Mouse (Mus musculus): ENCODE results near the gene Gnl2.

Gnl2 gene

DNA sequence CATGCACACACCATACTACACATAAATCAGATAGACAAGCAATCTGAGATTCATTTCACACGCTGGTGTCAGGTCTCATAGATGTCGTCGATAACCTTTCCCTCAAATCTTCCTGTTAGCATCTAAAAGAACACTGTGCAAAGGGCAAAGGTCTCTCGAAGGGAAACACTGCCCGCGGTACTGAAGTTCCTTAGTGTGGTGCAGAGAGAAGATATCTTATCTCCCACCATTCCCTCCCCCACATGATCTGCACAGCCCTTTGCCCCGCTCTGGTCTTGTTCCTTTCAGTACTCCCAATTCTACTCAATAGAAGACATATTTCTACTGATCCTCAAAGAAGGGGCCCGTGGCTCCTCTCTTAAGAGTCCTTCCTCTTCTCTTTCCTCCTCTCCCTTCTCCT lies 13.4 kb upstream of the Gnl2 start:
- 86% methylated on average over 8 of the region's 8 CpGs for WGBS

DNA sequence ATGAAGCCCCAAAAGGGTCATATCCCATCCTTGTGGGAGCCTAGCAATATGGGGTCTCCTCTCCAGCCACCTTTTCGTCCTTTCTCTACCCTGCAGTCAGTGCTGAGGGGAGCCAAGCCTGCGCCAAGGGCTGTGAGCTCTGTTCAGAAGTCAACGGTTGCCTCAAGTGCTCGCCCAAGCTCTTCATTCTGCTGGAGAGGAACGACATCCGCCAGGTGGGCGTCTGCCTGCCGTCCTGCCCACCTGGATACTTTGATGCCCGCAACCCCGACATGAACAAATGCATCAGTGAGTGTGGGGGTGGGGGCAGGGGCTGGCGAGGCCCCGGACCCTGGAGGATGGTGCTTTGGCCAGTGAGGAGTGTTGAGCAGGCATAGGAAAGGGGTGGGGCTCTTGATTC lies 11.5 kb upstream of the Gnl2 start:
- 61% methylated on average over 12 of the region's 12 CpGs for WGBS

DNA sequence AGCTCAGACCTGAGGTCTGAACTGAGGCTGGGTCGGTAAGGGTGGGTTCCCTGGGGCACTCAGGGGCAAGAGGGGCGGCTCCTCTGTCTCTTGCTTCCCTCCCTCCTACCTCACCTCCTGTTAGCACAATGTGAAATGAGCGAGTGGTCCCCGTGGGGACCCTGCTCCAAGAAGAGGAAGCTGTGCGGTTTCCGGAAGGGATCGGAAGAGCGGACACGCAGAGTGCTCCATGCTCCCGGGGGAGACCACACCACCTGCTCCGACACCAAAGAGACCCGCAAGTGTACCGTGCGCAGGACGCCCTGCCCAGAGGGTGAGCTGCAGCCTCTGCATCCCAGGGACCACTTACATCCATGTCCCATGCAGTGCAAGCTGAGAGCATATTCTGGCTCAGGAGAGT lies 8.9 kb upstream of the Gnl2 start:
- 66% methylated on average over 15 of the region's 15 CpGs for WGBS

DNA sequence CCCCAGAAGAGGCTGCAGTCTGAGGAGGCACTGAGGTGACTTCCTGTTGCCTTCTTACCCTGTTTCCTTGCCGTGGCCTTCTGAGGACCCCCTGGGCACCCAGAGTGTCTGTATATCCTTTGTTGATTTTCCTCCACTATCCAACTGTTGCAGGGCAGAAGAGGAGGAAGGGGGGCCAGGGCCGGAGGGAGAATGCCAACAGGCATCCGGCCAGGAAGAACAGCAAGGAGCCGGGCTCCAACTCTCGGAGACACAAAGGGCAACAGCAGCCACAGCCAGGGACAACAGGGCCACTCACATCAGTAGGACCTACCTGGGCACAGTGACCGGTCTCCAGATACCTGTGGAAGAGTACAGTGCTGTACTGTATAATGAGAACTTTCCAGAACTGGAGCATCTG lies 8.2 kb upstream of the Gnl2 start:
- WGBS, result 59% methylated on average over 6 of the region's 6 CpGs

DNA sequence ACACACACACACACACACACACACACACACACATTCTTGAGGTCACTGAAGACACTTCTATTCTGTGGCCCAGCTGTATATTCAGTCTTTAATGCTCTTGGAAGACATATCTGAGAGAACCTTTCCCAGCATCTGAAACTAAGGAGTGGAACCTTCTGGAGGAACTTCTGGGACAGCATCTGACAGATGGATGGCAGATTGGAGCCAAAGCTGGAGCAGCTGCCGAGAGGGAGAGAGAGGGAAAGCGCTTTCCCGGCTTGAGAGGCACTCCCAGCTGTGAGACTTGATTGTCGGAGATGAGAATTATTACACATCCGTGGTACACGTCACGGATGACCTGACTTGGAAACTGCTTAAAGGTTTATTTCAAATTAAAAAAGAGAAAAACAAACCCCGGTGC lies 7.7 kb upstream of the Gnl2 start:
- 53% methylated on average over 8 of the region's 8 CpGs for WGBS

DNA sequence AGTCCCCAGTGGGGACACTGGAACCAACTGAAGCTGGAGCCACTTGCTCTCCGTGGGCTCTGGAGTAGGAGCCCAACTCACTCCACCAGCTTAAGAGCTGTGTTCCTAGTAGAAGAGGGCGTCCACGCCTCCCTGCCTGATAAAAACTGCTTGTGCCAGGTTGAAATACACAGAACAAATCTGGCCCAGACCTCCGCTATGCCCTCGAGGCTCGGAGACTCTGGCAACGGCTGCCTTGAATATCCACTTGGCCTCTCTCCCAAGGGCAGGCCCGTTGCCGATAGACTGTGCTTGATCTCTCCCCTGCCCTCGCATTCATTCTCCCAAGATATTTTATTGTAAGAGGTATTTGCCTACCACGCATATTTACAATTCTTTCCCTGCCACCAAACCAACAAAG lies 1.0 kb downstream of the Gnl2 start:
- 76% methylated on average over 11 of the region's 11 CpGs for WGBS

DNA sequence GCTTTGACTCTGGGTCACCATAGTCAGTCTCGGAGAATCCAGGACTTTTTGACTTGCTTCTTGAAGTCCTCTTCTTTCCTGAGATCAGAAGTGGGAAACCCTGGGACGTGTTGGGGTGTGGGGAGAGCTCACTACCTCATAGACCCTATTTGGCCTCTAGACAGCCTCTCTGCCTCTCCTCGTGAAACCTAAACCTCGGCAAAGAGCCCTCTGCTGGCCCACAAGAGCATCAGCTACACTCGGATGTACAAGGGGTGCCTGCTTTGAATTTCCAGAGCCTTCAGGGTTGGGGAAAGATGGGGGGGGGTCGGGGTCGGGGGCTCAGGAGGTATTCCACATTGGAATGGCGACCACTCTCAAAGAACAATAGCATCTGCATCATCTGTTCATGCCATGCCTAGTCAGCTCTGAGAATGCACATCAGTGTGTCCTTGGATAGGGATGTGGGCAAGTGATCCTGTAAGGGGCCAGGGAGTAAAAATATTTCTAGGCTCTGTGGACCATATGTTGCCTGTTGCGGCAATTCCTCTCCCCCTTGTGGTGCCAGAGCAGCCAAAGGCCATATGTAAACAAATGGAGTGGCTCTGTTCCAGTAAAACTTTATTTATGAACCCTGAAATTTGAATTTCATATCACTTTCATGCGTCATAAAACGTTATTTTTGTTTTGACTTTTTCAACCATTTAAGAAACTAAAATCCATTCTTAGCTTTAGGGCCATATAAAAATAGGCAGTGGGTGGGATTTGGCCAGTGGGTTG lies 4.6 kb downstream of the Gnl2 start:
- 26% methylated on average over 11 of the region's 11 CpGs for WGBS

DNA sequence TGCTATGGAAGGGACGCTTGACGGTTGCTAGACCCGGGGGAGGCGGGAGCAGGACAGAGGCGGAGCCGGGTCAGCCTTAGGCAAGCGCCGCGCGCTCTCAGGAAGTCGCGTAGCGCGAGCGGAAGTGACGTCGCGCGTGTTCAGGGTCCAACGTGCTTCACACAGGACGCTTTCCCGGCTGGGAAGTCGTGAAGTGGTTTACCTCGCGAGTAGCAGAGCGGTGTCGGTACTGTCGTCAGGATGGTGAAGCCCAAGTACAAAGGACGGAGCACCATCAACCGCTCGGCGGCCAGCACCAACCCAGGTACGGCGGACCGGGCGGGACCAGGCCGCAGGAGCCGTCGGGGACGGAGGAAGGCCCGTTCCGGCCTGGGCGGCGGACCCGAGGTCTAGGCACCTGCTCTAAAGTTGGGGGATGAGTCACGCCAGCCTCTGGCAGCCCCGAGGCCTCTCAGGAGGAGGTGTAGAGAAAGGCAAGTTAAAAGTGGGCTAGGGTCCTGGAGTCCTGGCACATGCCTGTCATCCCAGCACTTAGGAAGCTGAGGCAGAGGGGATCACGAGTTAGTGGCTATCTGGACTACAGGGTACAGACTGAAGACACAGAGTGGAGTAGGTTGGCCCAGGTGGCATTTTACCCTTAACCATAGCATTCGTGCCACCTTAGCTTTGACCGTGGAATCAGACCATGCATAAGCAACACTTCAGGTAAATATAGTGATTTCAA lies 13.7 kb downstream of the Gnl2 start:
- under 1% methylated on average over 50 of the region's 50 CpGs for WGBS

DNA sequence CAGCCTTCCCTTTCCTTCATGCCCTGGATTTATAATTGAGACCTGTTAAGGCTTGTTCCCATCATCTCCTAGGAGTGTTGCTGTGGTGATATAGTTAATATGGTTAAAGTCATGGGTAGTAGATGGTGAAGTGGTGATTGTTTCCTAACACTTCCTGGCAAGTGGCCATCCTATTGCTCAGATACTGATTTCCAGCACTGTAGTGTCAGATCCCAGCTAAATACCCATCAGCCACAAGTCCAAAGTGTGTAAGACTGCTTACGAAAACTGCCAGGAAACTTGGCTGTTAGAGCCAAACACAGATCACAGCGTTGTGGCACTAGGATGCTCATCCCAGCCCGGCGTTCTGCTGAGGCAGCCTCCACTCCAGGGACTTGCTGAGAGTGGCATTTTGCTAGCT lies 18.0 kb downstream of the Gnl2 start:
- WGBS, result 63% methylated on average over 4 of the region's 4 CpGs

DNA sequence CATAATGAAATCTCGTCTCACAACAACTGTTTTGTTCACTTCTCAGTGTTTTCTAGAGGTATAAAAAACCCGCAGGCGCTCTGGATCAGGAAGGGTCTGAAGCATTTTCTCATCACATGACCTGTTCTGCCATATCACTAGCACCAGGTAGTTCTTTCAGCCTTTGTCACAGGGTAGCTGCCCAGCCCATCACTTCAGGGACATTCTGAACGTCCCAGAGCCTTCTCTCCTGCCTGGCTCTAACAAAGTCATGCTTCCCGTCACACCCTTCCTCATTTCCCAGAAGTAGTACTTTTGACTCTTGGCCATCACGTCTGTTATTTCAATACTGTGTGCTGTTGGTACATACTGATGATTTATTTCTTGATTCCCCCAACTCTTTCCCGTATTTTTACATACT lies 28.1 kb downstream of the Gnl2 start:
- 83% methylated on average over 7 of the region's 7 CpGs for WGBS

DNA sequence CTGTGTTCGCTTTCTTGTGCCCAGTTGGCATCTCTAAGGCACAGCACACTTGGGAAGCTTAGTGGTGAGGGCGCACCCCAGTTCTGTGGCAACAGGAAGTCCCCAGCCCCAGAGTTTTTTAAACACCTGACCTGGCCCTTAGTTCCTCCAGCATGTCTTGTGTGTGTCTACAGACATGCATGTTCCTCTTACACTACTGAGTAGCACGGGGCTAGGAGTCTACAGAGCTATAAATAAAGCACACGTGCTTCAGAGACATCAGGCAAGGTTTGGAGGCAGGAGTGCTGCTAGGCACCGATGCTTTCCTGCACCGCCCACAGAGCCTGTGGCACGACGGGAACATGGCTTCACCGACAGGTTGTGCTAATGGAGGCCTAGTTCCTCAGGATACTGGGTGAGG lies 39.0 kb downstream of the Gnl2 start:
- 57% methylated on average over 9 of the region's 9 CpGs for WGBS

DNA sequence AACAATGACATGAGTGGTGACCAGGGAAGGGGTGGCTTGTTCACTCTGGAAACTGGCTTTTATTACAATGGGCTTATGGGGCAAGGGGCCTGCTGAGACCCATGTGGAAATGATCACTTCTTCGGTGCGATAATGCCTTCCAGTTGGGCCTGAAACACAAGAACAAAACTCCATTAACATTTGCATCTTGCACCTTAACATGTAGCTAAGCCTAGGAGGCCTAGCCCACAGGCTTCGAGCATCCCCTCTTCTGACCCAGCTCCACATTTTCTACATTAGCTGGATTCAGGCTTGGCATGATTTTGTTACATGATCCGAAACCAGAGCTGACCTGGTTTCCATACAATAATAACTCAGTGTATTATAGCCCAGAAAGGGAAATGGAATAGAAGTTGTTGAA lies 40.1 kb downstream of the Gnl2 start:
- 77% methylated on average over 4 of the region's 4 CpGs for WGBS

DNA sequence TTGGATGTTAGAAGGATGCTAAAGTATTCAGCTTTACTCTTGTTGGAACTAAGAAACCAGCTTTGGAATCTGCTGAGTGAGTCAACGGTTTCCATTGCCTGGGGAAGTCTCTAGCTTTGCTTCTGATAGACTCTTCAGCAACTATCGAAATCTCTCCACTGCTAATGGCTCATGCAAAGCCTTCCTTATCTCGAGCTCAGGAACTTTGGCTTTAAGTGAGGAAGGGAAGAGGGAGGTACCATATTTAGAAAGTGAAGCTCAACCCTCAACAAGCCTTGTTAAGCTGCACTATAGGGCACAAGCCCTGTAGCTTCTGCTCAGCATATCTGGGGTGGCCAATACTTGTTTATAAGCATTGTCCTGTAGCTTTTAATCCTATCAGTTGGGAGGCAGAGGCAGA lies 40.9 kb downstream of the Gnl2 start:
- 47% methylated on average over 3 of the region's 3 CpGs for WGBS

DNA sequence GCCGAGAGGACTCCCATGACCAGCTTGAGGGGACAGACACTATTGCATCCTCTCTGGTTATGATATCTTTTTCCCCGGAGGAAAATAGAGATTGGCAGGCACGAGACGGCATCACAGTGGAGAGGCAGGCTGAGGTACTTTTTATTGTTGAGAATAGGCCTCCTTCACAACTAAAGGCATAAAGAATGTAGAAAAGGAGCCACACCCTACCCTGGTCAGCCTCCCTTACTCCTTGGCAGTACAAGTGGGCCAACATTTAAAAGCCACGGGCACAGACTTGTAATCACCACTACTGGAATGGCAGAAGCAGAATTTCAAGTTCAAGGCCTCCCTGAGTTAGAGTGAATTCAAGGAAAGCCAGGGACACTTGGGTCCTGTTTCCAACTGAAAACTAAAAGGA lies 41.6 kb downstream of the Gnl2 start:
- 58% methylated on average over 5 of the region's 5 CpGs for WGBS

DNA sequence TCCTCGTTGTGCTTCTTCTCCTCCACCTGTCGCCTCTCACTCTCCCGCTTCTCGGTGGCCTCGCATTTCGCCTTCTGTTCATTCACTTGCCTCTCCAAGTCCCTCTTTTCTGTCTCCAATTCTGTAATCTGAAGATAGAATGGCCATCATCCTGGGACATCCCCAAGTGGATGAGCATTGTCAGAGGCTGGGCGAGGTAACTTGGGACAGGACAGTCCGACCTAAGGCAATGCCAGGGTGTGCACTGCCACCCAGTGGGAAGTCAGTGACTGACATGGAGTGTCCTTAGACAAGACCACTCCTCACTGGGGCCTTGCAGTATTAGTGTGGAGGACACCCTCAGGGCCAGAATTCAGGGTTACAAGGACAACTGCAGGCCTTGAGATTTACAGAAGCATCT lies 42.6 kb downstream of the Gnl2 start:
- WGBS, result 5% methylated on average over 8 of the region's 8 CpGs

DNA sequence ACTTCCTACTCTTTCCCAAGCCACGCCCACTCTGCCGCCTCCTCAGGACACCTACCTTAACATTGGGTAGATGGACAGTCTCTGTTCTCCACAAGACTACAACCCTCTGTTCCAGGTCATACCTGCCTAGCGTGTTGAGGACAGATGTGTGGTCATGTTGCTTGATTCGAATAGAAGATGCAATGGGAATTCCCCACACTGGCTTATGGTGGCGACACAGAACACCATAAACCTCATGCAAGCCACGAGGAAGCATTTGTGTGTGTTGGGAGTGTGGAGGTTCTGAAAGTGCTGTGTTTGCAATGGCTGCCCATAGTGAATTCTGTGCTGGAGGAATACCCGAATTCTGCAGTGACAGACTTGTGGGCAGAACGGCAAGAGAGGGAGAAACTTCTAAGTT lies 47.4 kb downstream of the Gnl2 start:
- WGBS, result 64% methylated on average over 8 of the region's 8 CpGs

DNA sequence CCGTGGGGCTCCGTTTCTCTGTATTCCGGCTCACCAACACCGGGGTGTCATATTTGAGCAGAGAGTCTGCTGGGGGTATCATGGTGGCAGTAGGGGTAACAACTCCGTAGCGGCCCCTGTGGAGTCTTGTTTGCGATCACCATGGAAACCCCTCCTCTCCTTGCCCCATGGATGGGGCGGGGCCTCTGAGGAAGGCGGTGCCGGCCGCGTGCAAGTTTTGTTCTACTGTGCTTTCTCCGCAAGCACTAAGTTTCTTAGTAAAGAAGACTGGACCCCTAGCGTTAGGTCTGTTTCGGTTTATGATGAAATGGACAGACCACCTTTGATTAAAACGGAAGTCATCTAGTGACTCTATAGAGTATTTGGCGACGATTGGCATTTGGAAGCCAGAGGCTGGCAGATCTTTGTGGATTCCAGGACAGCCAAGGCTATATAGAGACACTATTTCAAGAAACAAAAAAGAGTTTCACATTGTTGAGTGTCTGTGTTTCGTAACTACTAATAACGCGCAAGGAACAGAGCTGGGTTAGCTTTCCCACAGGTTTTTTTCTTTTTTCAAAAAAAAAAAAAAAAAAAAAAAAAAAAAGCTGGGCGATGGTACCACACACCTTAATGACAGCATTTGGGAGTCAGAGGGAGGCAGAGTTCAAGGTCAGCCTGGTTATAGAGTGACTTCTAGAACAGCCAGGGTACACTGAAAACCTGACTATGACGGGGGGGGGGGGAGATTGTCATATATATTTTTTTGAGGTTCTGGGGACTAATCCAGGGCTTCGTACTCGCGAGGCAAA lies 49.3 kb downstream of the Gnl2 start, which contains the start of gene Dnali1:
TSS of gene Dnali1 (minus strand) at position 187 of the 791 bp plus-strand sequence.
- WGBS, result 1% methylated on average over 26 of the region's 26 CpGs

DNA sequence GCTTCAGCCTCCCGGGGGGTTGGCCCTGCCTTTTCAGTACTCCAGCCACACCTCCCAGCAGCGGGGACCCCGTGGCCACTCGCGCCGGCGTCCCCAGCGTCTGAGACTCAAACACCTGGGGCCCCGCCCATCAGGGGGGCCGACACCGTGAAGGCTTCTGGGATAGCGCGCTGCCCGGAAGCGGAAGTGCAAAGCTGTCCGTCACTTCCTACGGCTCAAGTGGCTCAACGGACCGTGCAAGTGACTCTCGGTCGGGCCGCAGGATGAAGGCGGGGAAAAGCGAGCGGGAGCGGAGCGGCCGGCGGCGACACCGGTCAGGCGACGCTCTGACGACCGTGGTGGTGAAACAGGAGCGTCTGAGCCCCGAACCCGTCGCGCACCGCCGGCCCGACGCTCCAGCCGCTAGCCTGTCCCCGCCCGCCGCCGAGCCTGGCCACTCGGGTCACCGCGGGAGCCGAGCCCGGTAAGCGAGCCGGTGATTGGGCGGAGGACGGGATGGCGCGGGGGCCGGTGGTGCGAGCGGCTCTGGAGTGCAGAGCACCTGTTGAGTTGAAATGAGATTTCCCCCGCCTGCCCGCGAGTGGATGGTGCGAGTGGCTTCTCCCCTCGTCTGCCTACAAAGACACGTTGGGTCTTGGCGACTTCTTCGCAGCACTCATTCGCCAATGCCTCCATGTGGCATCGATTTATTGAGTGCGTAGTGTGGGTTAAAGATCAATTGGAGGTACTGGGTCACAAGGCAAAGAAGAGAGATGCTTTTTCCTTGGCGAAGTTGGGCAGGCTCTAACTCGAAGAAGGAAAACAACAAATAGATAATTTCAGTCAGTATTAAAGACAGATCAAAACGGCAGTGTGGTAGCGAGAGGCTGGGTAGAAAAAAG lies 50.3 kb downstream of the Gnl2 start, which contains the start of gene Snip1:
TSS of gene Snip1 (plus strand) at position 183 of the 881 bp plus-strand sequence.
- WGBS, result 1% methylated on average over 77 of the region's 78 CpGs

DNA sequence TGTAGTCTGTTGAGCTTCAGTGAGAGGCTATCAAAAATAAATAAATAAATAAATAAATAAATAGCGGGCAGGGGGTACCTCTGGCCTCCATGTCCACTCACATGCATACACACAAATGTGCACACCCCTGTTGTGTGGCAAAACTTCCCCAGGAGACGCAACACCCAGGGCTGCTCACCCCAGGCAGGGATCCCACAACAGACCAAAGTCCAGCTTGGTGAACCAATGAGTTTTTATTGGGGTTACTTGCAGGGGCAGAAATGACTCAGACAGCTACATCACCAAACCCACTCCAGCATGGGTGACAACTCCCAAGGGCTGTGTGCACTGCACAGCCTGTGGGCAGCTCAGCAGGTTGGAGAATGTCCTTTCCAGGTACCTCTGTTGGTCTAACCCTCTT lies 61.3 kb downstream of the Gnl2 start:
- WGBS, result 90% methylated on average over 2 of the region's 2 CpGs

DNA sequence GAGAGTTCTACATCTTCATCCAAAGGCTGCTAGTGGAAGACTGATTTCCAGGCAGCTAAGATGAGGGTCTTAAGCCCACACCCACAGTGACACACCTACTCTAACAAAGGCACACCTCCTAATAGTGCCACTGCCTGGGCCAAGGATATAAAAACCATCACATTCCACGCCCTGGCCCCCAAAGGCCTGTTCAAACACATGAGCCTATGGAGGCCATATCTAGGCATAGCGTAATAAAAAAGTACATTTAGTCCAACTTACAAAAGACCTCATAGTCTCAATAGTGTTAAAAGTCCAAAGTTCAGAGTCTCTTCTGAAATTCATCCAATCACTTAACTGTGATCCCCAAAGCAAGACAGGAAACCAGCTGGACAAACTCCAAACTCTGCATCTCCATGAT lies 62.3 kb downstream of the Gnl2 start:
- 97% methylated on average over 2 of the region's 2 CpGs for WGBS

Data from cerebral cortex, adult 2 months (tissue).